Mouse (Mus musculus): ENCODE measurements around the gene Dstyk.

- TF ChIP-seq CTCF (IDR thresholded peaks at IDR 0.05; ENCODE audit: low read depth) (no peak), EP300 (IDR thresholded peaks at IDR 0.05; ENCODE audit: low read depth) (no peak)
These were observed 64.3 kb downstream of the Dstyk start for GRCm38 (mm10) chr1:132481619-132482018.

Data from heart, postnatal 0 days (tissue).